Mouse (Mus musculus) liver, embryonic 14.5 days (tissue): ENCODE results near the gene Ccdc28b.

Source experiments
- CTCF ChIP-seq: IDR thresholded peaks from 2 replicates; pipeline ENCODE4 v1.5.1; 2016; ENCODE audit warnings: antibody characterized with exemption, low read depth, control low read depth
- EP300 ChIP-seq: IDR thresholded peaks from 2 replicates; pipeline ENCODE4 v1.6.1; 2016; ENCODE audit warnings: antibody characterized with exemption, low read depth

GRCm38 (mm10) chr4:129640101-129640637 lies 16.4 kb upstream of the Ccdc28b start:
- no peak for TF ChIP-seq CTCF
- no peak for TF ChIP-seq EP300
